Mouse (Mus musculus): Measurements from ENCODE around the gene Hs3st5. TPM values are rescaled to one million over a fixed set of nuclear protein-coding genes. Genes with fewer than 3 reads are reported as not detected.

Gene Hs3st5
- polyA plus RNA-seq, 1 experiment = 4.4 TPM

DNA sequence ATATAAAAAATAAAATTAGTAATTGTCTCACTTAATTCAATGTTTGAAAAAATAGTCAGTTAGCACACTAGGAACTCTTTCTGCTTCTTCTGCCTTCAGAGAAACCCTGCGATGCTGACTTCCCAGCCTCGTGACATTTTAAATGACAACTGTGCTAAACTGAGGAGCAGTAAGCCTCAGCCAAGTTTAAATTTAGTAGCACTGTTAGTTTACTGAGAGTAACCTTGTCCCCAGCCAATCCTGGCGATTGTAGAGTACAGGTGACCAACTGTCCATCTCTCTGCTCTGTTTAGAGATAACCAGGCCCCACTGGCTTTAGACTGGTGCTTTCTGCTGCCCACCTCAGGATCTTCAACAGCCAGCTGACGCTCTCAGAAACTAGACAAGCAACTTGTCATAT is 121.3 kb downstream of the Hs3st5 start:
- TF ChIP-seq POLR2A (IDR thresholded peaks at IDR 0.05; ENCODE audit: extremely low read depth, insufficient read depth, low read length) = no peak
- no peak for TF ChIP-seq CTCF (IDR thresholded peaks at IDR 0.05; ENCODE audit: extremely low read depth, insufficient read depth, low read length)
- H3K4me3 ChIP-seq (ENCODE audit: insufficient read depth, low read length) = no peak overlapping the region
- no peaks in the 10 kb centered on the region for H3K4me1 ChIP-seq (ENCODE audit: control insufficient read depth, insufficient read depth, low read length)
- no peak overlapping the region for H3K27ac ChIP-seq (ENCODE audit: insufficient read depth, low read length)

DNA sequence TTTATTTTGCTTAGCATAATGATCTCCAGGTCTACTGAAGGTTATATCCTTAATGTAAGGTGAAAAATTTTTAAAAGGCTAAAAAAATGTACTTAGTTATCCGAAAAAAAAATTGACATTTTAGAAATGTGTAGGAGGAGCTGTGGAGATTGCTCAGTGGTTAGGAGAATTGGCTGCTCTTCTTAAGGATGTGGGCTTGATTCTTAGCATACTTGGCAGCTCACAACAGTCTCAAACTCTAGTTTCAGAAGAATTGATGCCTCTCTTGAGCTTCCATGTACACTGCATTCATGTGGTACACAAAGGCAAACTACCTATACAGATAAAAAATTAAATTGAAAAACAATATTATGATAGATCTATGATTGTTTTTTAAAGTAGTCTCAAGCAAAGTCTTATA is 125.1 kb downstream of the Hs3st5 start:
- Histone ChIP-seq H3K4me3 (ENCODE audit: insufficient read depth, low read length) (no peak overlapping the region), H3K27ac (ENCODE audit: insufficient read depth, low read length) (no peak overlapping the region), H3K4me1 (ENCODE audit: control insufficient read depth, insufficient read depth, low read length) (no peaks in the 10 kb centered on the region)
- TF ChIP-seq POLR2A (IDR thresholded peaks at IDR 0.05; ENCODE audit: extremely low read depth, insufficient read depth, low read length) (no peak), CTCF (IDR thresholded peaks at IDR 0.05; ENCODE audit: extremely low read depth, insufficient read depth, low read length) (no peak)

DNA sequence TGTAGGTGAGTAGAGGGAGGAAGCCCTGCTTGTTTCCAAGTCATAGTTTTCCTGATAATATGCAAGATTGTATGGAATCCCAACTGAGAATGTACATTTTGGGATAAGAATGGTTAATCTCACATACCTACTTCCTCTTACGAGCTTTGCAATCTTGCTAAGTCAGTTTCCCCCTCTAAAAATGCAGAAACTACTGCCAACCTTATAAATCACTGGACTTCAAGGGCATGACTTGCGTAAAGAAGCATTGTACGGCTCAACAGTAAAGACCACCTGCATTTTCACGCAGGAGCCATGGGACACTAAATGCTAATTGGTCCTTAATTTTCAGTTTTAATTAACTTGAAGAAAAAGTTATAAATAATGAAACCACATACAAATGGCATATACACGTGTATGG is 144.0 kb downstream of the Hs3st5 start:
- TF ChIP-seq CTCF (IDR thresholded peaks at IDR 0.05; ENCODE audit: extremely low read depth, insufficient read depth, low read length) (no peak), POLR2A (IDR thresholded peaks at IDR 0.05; ENCODE audit: extremely low read depth, insufficient read depth, low read length) (no peak)
- no peak overlapping the region for H3K27ac ChIP-seq (ENCODE audit: insufficient read depth, low read length)
- no peak overlapping the region for H3K4me3 ChIP-seq (ENCODE audit: insufficient read depth, low read length)
- H3K4me1 ChIP-seq (ENCODE audit: control insufficient read depth, insufficient read depth, low read length) = no peaks in the 10 kb centered on the region

DNA sequence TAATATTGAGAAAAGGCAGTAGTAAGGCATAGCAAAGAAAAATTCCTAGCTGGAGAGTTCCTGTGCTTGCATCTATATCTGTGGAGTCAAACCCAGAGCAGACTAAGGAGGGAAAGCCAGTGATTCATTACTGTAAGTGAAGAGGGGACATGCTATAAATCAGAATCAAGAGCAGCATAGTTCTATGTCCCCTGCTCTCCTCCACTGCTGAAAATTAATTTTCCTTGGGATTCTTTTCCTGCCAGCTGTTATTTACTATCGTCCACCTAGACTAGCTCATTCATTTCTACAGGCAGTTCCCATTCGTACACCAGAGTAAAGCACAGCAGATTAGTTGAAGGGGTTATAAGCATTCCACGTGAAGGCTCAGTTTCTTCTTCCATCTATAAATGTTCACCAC is 207.4 kb downstream of the Hs3st5 start:
- H3K4me1 ChIP-seq (ENCODE audit: control insufficient read depth, insufficient read depth, low read length) = no peaks in the 10 kb centered on the region
- H3K27ac ChIP-seq (ENCODE audit: insufficient read depth, low read length) = no peak overlapping the region
- no peak for TF ChIP-seq POLR2A (IDR thresholded peaks at IDR 0.05; ENCODE audit: extremely low read depth, insufficient read depth, low read length)
- TF ChIP-seq CTCF (IDR thresholded peaks at IDR 0.05; ENCODE audit: extremely low read depth, insufficient read depth, low read length) = no peak
- H3K4me3 ChIP-seq (ENCODE audit: insufficient read depth, low read length) = no peak overlapping the region

DNA sequence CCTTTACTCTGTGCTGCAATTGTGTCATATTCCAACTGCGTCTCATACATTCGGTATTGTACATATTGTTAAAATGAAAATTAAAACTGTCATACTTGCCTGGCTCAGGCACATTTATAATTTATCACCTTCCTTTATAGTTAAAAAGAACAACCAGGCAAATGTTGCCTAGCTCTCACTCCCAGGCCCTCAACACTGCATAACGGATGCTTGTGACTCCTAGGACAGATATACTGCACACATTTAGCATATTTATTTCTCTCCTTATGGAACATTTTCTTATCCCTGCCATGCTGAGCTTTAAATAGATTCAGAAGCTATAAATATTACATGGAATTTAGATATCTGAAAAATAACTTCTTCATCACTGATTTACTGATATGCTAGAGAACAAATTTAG is 219.6 kb downstream of the Hs3st5 start:
- TF ChIP-seq CTCF (IDR thresholded peaks at IDR 0.05; ENCODE audit: extremely low read depth, insufficient read depth, low read length) (no peak), POLR2A (IDR thresholded peaks at IDR 0.05; ENCODE audit: extremely low read depth, insufficient read depth, low read length) (no peak)
- H3K27ac ChIP-seq (ENCODE audit: insufficient read depth, low read length) = no peak overlapping the region
- no peaks in the 10 kb centered on the region; the same call in 1 of the 2 replicates for H3K4me1 ChIP-seq (ENCODE audit: control insufficient read depth, insufficient read depth, low read length)
- no peak overlapping the region for H3K4me3 ChIP-seq (ENCODE audit: insufficient read depth, low read length)

DNA sequence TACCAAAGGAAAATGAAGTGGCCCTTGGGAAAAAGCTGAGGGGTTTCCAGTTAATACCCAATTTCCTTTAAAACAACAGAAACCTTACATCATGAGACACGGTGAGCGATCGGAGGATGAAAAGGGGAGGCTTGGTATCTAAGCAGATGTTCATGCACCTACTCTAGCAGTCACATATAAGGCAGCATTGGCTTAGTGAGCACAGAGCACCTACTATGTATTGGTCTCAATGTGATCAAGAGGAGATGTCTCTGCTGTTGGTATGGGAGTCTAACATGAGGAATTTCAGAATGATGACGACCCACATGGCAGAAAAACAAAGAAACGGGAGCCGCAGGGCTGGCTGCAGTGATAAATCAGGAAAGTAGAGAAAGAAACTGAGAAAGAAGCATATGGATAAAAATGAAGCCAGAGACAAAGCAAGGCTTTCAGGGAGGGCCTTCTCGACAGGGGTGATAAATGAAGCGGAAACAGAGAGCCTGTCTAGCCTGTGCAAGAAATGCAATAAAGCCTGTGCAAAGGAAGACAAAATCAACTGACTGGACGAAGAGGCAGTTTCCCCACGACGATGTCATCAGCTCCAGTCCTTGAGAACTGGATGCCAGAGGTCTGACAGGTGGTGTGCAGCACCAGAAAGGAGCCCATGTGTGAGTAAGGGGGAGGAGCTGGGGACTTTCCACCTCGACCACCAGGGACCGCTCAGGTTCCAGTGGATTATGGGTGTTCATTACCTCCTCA is 222.9 kb downstream of the Hs3st5 start:
- Histone ChIP-seq H3K27ac (ENCODE audit: insufficient read depth, low read length) (no peak overlapping the region), H3K4me1 (ENCODE audit: control insufficient read depth, insufficient read depth, low read length) (no peaks in the 10 kb centered on the region; the same call in 1 of the 2 replicates), H3K4me3 (ENCODE audit: insufficient read depth, low read length) (no peak overlapping the region)
- TF ChIP-seq POLR2A (IDR thresholded peaks at IDR 0.05; ENCODE audit: extremely low read depth, insufficient read depth, low read length) (no peak), CTCF (IDR thresholded peaks at IDR 0.05; ENCODE audit: extremely low read depth, insufficient read depth, low read length) (no peak)

DNA sequence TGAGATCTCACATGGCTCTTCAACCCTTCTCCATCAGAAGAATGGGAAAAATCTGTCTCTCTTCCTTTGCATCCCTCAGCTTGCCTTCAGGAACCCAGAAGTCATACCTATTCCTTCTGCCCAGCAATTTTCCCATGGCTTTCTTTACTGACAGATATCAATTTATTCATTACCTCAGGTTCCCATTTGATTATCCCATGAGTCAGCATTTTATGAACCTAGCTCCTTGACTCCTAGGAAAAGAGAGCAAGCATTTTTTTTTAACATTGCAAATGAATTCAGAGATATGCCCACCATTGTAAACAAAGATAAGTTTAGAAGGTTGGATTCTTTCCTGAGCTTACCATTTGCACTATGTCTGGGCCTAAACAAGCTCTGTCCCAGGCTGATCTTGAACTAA is 232.8 kb downstream of the Hs3st5 start:
- H3K4me1 ChIP-seq (ENCODE audit: control insufficient read depth, insufficient read depth, low read length) = no peaks in the 10 kb centered on the region
- TF ChIP-seq CTCF (IDR thresholded peaks at IDR 0.05; ENCODE audit: extremely low read depth, insufficient read depth, low read length) (no peak), POLR2A (IDR thresholded peaks at IDR 0.05; ENCODE audit: extremely low read depth, insufficient read depth, low read length) (no peak)
- H3K27ac ChIP-seq (ENCODE audit: insufficient read depth, low read length) = no peak overlapping the region
- H3K4me3 ChIP-seq (ENCODE audit: insufficient read depth, low read length) = no peak overlapping the region

DNA sequence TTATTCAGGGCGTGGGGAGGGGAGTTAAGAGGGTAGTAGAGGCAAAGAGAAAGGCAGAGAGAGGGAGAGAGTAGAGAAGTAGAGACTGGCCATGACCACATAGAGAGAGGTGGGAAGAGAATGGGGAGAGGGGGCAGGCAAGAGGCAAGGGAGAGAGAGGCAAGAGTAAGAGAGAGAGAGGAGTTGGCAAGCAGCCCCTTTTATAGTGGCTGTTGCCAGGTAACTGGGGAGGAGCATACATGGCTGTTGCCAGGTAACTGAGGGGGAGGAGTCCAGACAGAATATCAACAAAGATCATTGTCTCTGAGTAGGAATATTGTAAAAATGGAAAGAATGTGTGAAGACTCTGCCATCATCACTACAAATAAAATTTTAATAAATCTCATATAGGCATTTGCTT is 243.4 kb downstream of the Hs3st5 start:
- H3K4me3 ChIP-seq (ENCODE audit: insufficient read depth, low read length) = no peak overlapping the region
- no peak overlapping the region for H3K27ac ChIP-seq (ENCODE audit: insufficient read depth, low read length)
- TF ChIP-seq POLR2A (IDR thresholded peaks at IDR 0.05; ENCODE audit: extremely low read depth, insufficient read depth, low read length) (no peak), CTCF (IDR thresholded peaks at IDR 0.05; ENCODE audit: extremely low read depth, insufficient read depth, low read length) (no peak)
- no peaks in the 10 kb centered on the region for H3K4me1 ChIP-seq (ENCODE audit: control insufficient read depth, insufficient read depth, low read length)

DNA sequence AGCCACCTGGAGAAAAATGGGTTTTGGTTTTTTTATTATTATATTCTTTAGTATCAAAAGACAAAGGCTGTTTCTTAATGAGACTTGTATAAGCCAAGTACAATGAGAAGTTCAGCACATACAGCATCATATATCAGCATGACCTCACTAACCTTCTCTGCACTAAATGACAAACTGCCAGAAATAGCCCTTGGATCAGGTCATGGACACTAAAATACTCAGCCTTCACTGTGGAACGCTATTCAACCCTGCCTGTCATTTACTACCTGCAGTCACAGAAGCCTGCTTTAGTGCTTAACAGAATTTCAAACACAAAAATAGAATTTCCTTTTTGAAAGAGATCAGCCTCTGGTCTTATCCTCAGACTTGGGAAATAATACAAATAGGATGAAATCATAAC is 247.9 kb downstream of the Hs3st5 start:
- Histone ChIP-seq H3K4me3 (ENCODE audit: insufficient read depth, low read length) (no peak overlapping the region), H3K27ac (ENCODE audit: insufficient read depth, low read length) (no peak overlapping the region), H3K4me1 (ENCODE audit: control insufficient read depth, insufficient read depth, low read length) (no peaks in the 10 kb centered on the region)
- no peak for TF ChIP-seq POLR2A (IDR thresholded peaks at IDR 0.05; ENCODE audit: extremely low read depth, insufficient read depth, low read length)
- TF ChIP-seq CTCF (IDR thresholded peaks at IDR 0.05; ENCODE audit: extremely low read depth, insufficient read depth, low read length) = no peak

DNA sequence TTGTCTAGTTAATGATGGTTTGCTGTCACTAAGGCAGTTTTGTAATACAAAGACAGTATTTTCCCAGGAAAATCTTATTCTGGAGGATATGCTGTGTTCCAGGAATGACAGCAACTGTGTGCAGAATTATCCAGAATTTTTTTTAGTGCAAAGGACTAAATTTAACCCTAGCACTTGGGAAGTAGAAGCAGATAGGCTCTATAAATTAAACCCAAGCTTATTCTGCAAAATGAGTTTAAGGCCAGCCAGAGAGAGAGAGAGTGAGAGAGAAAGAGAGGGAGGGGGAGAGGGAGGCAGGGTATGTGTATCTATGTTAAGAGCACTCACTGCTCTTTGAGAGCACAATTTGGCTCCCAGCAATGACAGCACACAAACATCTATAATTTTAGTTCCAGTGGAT is 267.0 kb downstream of the Hs3st5 start:
- Histone ChIP-seq H3K4me1 (ENCODE audit: control insufficient read depth, insufficient read depth, low read length) (no peaks in the 10 kb centered on the region), H3K27ac (ENCODE audit: insufficient read depth, low read length) (no peak overlapping the region), H3K4me3 (ENCODE audit: insufficient read depth, low read length) (no peak overlapping the region)
- TF ChIP-seq POLR2A (IDR thresholded peaks at IDR 0.05; ENCODE audit: extremely low read depth, insufficient read depth, low read length) (no peak), CTCF (IDR thresholded peaks at IDR 0.05; ENCODE audit: extremely low read depth, insufficient read depth, low read length) (no peak)

Measured in cortical plate, adult 2 months (tissue).